In genomic region chr16:94349588-94350286, GRCm38 (mm10) we compare ENCODE assay signal across 13 mouse cellular contexts. TPM values are rescaled to one million over a fixed set of nuclear protein-coding genes. Genes with fewer than 3 reads are reported as not detected.
A peak's percentile ranks its signal among the peaks of the same experiment; 100 is the strongest.
DNase-seq lines count a peak whose midpoint lies in the region; ATAC-seq and TF ChIP-seq lines count a peak whose summit lies in the region.
"Had no signal": no experiment of that assay in that cellular context is flagged by ENCODE, and none has a peak within 500 bp of the region (broad histone marks: within the 10 kb centered on the region; RNA-seq: fewer than 3 reads in every experiment).

No protein-coding gene starts in this region.

- 64% methylated on average over 11 of the region's 11 CpGs for WGBS in heart, embryonic 11.5 days (ENCODE audit: insufficient replicate concordance)
- 53% methylated on average over 11 of the region's 11 CpGs for WGBS in hindbrain, embryonic 16.5 days

- CTCF ChIA-PET in Patski (lab: Charles Lee) = interaction anchor here (0.9 to 1.6 kb wide), 3 partner anchors 11 to 35 kb away, joined by 3 to 7 read pairs (median 4); partner anchors contain the start of gene Hlcs

- peak; percentile 76 for DNase-seq in heart, adult 11 months
- peak; percentile 21 for DNase-seq in left cerebral cortex, postnatal 4 days
- no peak for DNase-seq in left cerebral cortex, adult 11 months (ENCODE audit: low spot score)
- DNase-seq in Patski (ENCODE audit: low read depth, low spot score) = no peak
- no peak for DNase-seq in urinary bladder, postnatal 36 days (ENCODE audit: low spot score in 2 of 2)
- DNase-seq: heart, adult 2 months; heart, postnatal 36 days had no signal

- no peaks in the 10 kb centered on the region for H3K9me3 ChIP-seq in heart, embryonic 11.5 days (replicated peaks; ENCODE audit: control insufficient read depth, low read length)
- H3K9me3 ChIP-seq in hindbrain, embryonic 16.5 days (ENCODE audit: control insufficient read depth, low read length) = no peaks in the 10 kb centered on the region

- H3K9ac ChIP-seq in heart, embryonic 11.5 days (ENCODE audit: low read depth, low read length) = no peak overlapping the region
- H3K9ac ChIP-seq in hindbrain, embryonic 16.5 days (ENCODE audit: low read depth, low read length) = no peak overlapping the region; the same call in 1 of the 2 replicates

- no peak for ATAC-seq in heart, embryonic 11.5 days (replicated peaks; ENCODE audit: insufficient number of reproducible peaks, low FRiP score, low TSS enrichment)
- peak; percentile 78 for ATAC-seq in Patski
- 0 out of 2 replicates have a peak, but pooled peaks have one; percentile 67 for ATAC-seq in hindbrain, embryonic 16.5 days
- no peak for ATAC-seq in erythroid progenitor cell, adult 5-6 weeks (replicated peaks; ENCODE audit: low FRiP score, poor library complexity, severe bottlenecking)

- H3K36me3 ChIP-seq in heart, embryonic 11.5 days (ENCODE audit: control insufficient read depth, insufficient read depth, low read length) = no peaks in the 10 kb centered on the region
- no peaks in the 10 kb centered on the region for H3K36me3 ChIP-seq in hindbrain, embryonic 16.5 days (ENCODE audit: control insufficient read depth, insufficient read depth, low read length)

- POLR2A ChIA-PET in Patski (lab: Charles Lee) = interaction anchor here (0.5 to 1.6 kb wide), 4 partner anchors 19 to 315 kb away, joined by 3 to 5 read pairs (median 4); partner anchors contain the start of gene Pigp

- no peaks in the 10 kb centered on the region for H3K4me1 ChIP-seq in heart, embryonic 11.5 days (ENCODE audit: control insufficient read depth, insufficient read depth, low read length)
- peaks cover 9% of the 10 kb centered on the region for H3K4me1 ChIP-seq in hindbrain, embryonic 16.5 days (ENCODE audit: control insufficient read depth, insufficient read depth, low read depth, low read length)

- H3K4me2 ChIP-seq in heart, embryonic 11.5 days = no peak overlapping the region
- peak overlapping the region; percentile 8; the same call in 1 of the 2 replicates for H3K4me2 ChIP-seq in hindbrain, embryonic 16.5 days (ENCODE audit: low read length)
- H3K4me2 ChIP-seq: liver, embryonic 11.5 days had no signal

- intact Hi-C loops in left cerebral cortex, postnatal 4 days (cut with DNase I) = no loop called here

- H3K27me3 ChIP-seq in heart, embryonic 11.5 days (ENCODE audit: control insufficient read depth, insufficient read depth, low read length) = no peaks in the 10 kb centered on the region
- H3K27me3 ChIP-seq in Patski = no peaks in the 10 kb centered on the region
- 0 out of 2 replicates have a peak, but pooled peaks cover 3% of the 10 kb centered on the region for H3K27me3 ChIP-seq in hindbrain, embryonic 16.5 days (replicated peaks; ENCODE audit: control insufficient read depth, insufficient read depth, low read length)
- H3K27me3 ChIP-seq: CH12.LX had no signal

- no peak for TF ChIP-seq CTCF in Patski (IDR thresholded peaks at IDR 0.05)

- H3K27ac ChIP-seq in heart, embryonic 11.5 days (ENCODE audit: low read depth, low read length) = no peak overlapping the region
- H3K27ac ChIP-seq in hindbrain, embryonic 16.5 days (ENCODE audit: low read depth, low read length) = no peak overlapping the region
- H3K27ac ChIP-seq: heart, adult 2 months had no signal

- no peak overlapping the region for H3K4me3 ChIP-seq in heart, embryonic 11.5 days (ENCODE audit: low read depth, low read length)
- H3K4me3 ChIP-seq in hindbrain, embryonic 16.5 days (ENCODE audit: low read length) = no peak overlapping the region
- H3K4me3 ChIP-seq: heart, adult 2 months had no signal

- in situ Hi-C loops in Patski (cut with MboI; ENCODE audit: low pct_unique_long_range_greater_than_20kb) = no loop called here

RNA-seq across cellular contexts. Expression of gene Ttc3, which starts 20.7 kb away (rescaled TPM):
- 204 and 213 TPM in 2 replicates for polyA plus RNA-seq in heart, embryonic 11.5 days (2014; fragmentation: Nextera tagmentation; extraction: Ambion mirVana)
- 100 to 1,000 TPM; 862 to 884 TPM for total RNA-seq in left cerebral cortex, postnatal 4 days (2021)
- 119 TPM for polyA plus RNA-seq in Patski (2021)
- polyA plus RNA-seq in hindbrain, embryonic 16.5 days (2015; fragmentation: Nextera tagmentation; extraction: Ambion mirVana) = 889 and 920 TPM in 2 replicates
- 7.5 and 14.8 TPM in 2 replicates for total RNA-seq in erythroid progenitor cell, adult 5-6 weeks (2015; ENCODE audit: low replicate concordance)
- 26.6 and 40.9 TPM in 2 replicates for total RNA-seq in erythroid progenitor cell, adult 5-6 weeks (2017; ENCODE audit: low replicate concordance)

RNA-seq across cellular contexts. Expression of gene Ripply3, which starts 21.5 kb away (rescaled TPM):
- 4.9 and 6.0 TPM in 2 replicates for polyA plus RNA-seq in heart, embryonic 11.5 days (2014; fragmentation: Nextera tagmentation; extraction: Ambion mirVana)
- total RNA-seq in left cerebral cortex, postnatal 4 days (2021) = under 1 TPM; 0.32 to 0.60 TPM
- not detected for polyA plus RNA-seq in Patski (2021)
- polyA plus RNA-seq in hindbrain, embryonic 16.5 days (2015; fragmentation: Nextera tagmentation; extraction: Ambion mirVana) = 0.84 and 1.3 TPM in 2 replicates
- not detected in 2 replicates for total RNA-seq in erythroid progenitor cell, adult 5-6 weeks (2015; ENCODE audit: low replicate concordance)
- not detected in 2 replicates for total RNA-seq in erythroid progenitor cell, adult 5-6 weeks (2017; ENCODE audit: low replicate concordance)
- total RNA-seq: layer of hippocampus, postnatal 14 days had no signal

RNA-seq across cellular contexts. Expression of gene Pigp, which starts 21.9 kb away (rescaled TPM):
- polyA plus RNA-seq in heart, embryonic 11.5 days (2014; fragmentation: Nextera tagmentation; extraction: Ambion mirVana) = 82.4 and 86.1 TPM in 2 replicates
- 10 to 100 TPM; 53.4 to 60.9 TPM for total RNA-seq in left cerebral cortex, postnatal 4 days (2021)
- 88.2 TPM for polyA plus RNA-seq in Patski (2021)
- 108 and 122 TPM in 2 replicates for polyA plus RNA-seq in hindbrain, embryonic 16.5 days (2015; fragmentation: Nextera tagmentation; extraction: Ambion mirVana)
- total RNA-seq in erythroid progenitor cell, adult 5-6 weeks (2015; ENCODE audit: low replicate concordance) = 2.5 and 13.0 TPM in 2 replicates
- 7.7 TPM in 1 of 2 replicates, not detected in the other for total RNA-seq in erythroid progenitor cell, adult 5-6 weeks (2017; ENCODE audit: low replicate concordance)

RNA-seq across cellular contexts. Expression of gene Hlcs, which starts 36.4 kb away (rescaled TPM):
- polyA plus RNA-seq in heart, embryonic 11.5 days (2014; fragmentation: Nextera tagmentation; extraction: Ambion mirVana) = 7.7 and 8.5 TPM in 2 replicates
- total RNA-seq in left cerebral cortex, postnatal 4 days (2021) = 10 to 100 TPM; 11.7 to 11.8 TPM
- 15.3 TPM for polyA plus RNA-seq in Patski (2021)
- polyA plus RNA-seq in hindbrain, embryonic 16.5 days (2015; fragmentation: Nextera tagmentation; extraction: Ambion mirVana) = 7.9 and 8.3 TPM in 2 replicates
- 0.36 and 1.3 TPM in 2 replicates for total RNA-seq in erythroid progenitor cell, adult 5-6 weeks (2015; ENCODE audit: low replicate concordance)
- 0.64 and 5.1 TPM in 2 replicates for total RNA-seq in erythroid progenitor cell, adult 5-6 weeks (2017; ENCODE audit: low replicate concordance)

Comparison
In these comparisons a context has a peak if more than half of its experiments do, and no peak if none do; other contexts are left out.
1. DNase-seq: peak in heart, adult 11 months (single experiment) and left cerebral cortex, postnatal 4 days (single experiment); none in left cerebral cortex, adult 11 months (single experiment), Patski (single experiment) and urinary bladder, postnatal 36 days (0 of 2).
2. ATAC-seq: peak in Patski (single experiment) and hindbrain, embryonic 16.5 days (single experiment); none in heart, embryonic 11.5 days (single experiment) and erythroid progenitor cell, adult 5-6 weeks (single experiment).